Mouse (Mus musculus) heart, embryonic 10.5 days (tissue): Measurements from ENCODE around the gene Hdac11. TPM values are rescaled to one million over a fixed set of nuclear protein-coding genes. Genes with fewer than 3 reads are reported as not detected.
"Not testable (repeated sequence)": the region's sequence is repeated elsewhere in the genome, so short reads cannot be mapped to it uniquely, and the experiment has no call there.

Source experiments
- DNase-seq: peaks from one replicate; pipeline ENCODE4 v3.0.0-alpha.2; 2017; ENCODE audit warnings: low spot score
- H3K27ac ChIP-seq: fragments of 300-500 bp; sonication (generic); 2 replicates; pipeline ENCODE4 v1.5.1; 2016; ENCODE audit warnings: mild to moderate bottlenecking
- H3K27me3 ChIP-seq: fragments of 300-500 bp; sonication (generic); 2 replicates; pipeline ENCODE4 v1.6.1; 2016; ENCODE audit warnings: mild to moderate bottlenecking; ENCODE audit not compliant: poor library complexity, insufficient read depth, severe bottlenecking
- H3K36me3 ChIP-seq: fragments of 300-500 bp; sonication (generic); 2 replicates; pipeline ENCODE4 v1.6.1; 2016; ENCODE audit warnings: mild to moderate bottlenecking, moderate library complexity
- H3K4me1 ChIP-seq: fragments of 300-500 bp; sonication (generic); 2 replicates; pipeline ENCODE4 v1.6.1; 2016; ENCODE audit warnings: mild to moderate bottlenecking
- H3K4me3 ChIP-seq: fragments of 300-500 bp; sonication (generic); 2 replicates; pipeline ENCODE4 v1.5.1; 2016; ENCODE audit warnings: mild to moderate bottlenecking, moderate library complexity
- H3K9me3 ChIP-seq: fragments of 300-500 bp; sonication (generic); 2 replicates; pipeline ENCODE4 v1.6.1; 2016; ENCODE audit warnings: mild to moderate bottlenecking, moderate library complexity
- WGBS: fragments of 180-500 bp; shearing (Covaris S2); methylation state at CpG from one replicate; pipeline ENCODE4 v1.1.7; 2016; 5-methylcytosine and 5-hydroxymethylcytosine counted together
- polyA plus RNA-seq: library from polyadenylated mRNA; unstranded; fragments of >200 nt; fragmentation: Nextera tagmentation; extraction: Ambion mirVana; gene quantifications from 2 replicates; pipeline ENCODE4 v1.2.1, GENCODE M21; 2016

Hdac11 gene
- polyA plus RNA-seq, 1 experiment from 2014 or later: 6.8 TPM

DNA sequence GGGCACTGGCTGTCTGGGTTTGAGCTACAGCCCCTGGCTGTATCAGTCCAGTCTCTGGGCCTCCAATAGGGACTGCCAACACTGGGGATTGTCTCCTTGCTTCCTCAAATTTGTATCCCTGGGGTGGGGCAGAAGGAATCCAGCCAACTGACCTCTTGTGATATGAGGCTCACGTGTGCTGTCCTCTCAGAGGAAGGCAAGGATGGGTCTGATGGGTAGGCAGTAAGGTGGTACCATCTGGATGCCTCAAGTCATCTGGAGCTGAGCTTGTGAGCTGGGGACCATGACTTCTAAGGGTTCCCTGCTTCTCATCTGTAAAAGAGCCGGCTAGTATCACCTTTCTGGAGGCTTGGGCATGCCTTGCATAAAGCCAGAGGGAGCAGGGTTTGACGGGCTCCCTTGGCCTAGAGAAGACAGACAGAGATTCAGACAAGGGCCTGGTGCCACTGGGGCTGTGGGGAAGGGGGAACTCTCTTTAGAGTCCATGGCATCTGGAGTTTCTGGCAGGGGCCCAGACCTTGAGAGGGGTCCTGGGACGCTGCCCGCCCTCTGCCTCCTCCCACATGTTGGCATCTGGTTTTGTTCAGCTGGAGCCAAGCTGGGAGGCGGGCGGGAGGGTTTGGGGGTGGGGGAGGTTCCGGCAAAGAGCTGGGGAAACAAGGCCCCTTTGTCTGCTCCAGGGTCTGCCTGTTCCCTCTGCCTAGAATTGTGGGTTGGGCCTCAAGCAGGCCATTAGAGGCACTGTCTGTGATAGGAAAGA lies 44.1 kb downstream of the Hdac11 start:
- DNase-seq: peak; percentile 84
- Histone ChIP-seq H3K27me3 (peaks cover 29% of the 10 kb centered on the region), H3K27ac (peak overlapping the region; percentile 79), H3K4me3 (no peak overlapping the region), H3K9me3 (no peaks in the 10 kb centered on the region), H3K4me1 (peaks cover 15% of the 10 kb centered on the region), H3K36me3 (no peaks in the 10 kb centered on the region)
- 50% methylated on average over 8 of the region's 8 CpGs for WGBS

- WGBS: 65% methylated on average over 8 of the region's 8 CpGs
These were observed 45.4 kb downstream of the Hdac11 start for GRCm38 (mm10) chr6:91201881-91202341.

GRCm38 (mm10) chr6:91202571-91202970 lies 46.1 kb downstream of the Hdac11 start:
- Histone ChIP-seq H3K36me3 (no peaks in the 10 kb centered on the region), H3K9me3 (no peaks in the 10 kb centered on the region), H3K4me1 (peaks cover 13% of the 10 kb centered on the region), H3K27me3 (peaks cover 20% of the 10 kb centered on the region), H3K27ac (no peak overlapping the region), H3K4me3 (no peak overlapping the region)
- 74% methylated on average over 4 of the region's 4 CpGs for WGBS
- DNase-seq: no peak

More at GRCm38 (mm10) chr6:91201881-91202341, 45.4 kb downstream of the Hdac11 start:
- Histone ChIP-seq H3K4me1 (peaks cover 13% of the 10 kb centered on the region), H3K27me3 (peaks cover 27% of the 10 kb centered on the region), H3K36me3 (no peaks in the 10 kb centered on the region), H3K27ac (peak overlapping the region; percentile 79; the same call in 1 of the 2 replicates), H3K4me3 (no peak overlapping the region), H3K9me3 (no peaks in the 10 kb centered on the region)
- no peak for DNase-seq

GRCm38 (mm10) chr6:91205346-91205745 lies 48.9 kb downstream of the Hdac11 start:
- no peaks in the 10 kb centered on the region for H3K27me3 ChIP-seq
- DNase-seq: no peak
- H3K36me3 ChIP-seq: no peaks in the 10 kb centered on the region
- WGBS: 73% methylated on average over 3 of the region's 3 CpGs
- H3K4me3 ChIP-seq: no peak overlapping the region
- H3K27ac ChIP-seq: no peak overlapping the region
- H3K9me3 ChIP-seq: no peaks in the 10 kb centered on the region
- H3K4me1 ChIP-seq: peaks cover 26% of the 10 kb centered on the region

- H3K27me3 ChIP-seq: no peaks in the 10 kb centered on the region
- peaks cover 29% of the 10 kb centered on the region for H3K4me1 ChIP-seq
- DNase-seq: no peak
- no peaks in the 10 kb centered on the region for H3K9me3 ChIP-seq
- H3K4me3 ChIP-seq: no peak overlapping the region
- no peaks in the 10 kb centered on the region for H3K36me3 ChIP-seq
- WGBS: 44% methylated on average over 5 of the region's 5 CpGs
- H3K27ac ChIP-seq: 0 out of 2 replicates have a peak overlapping the region, but pooled peaks have one; percentile 18
These were observed 49.3 kb downstream of the Hdac11 start for GRCm38 (mm10) chr6:91205791-91206190.

GRCm38 (mm10) chr6:91207491-91207890 lies 51.0 kb downstream of the Hdac11 start:
- WGBS: 59% methylated on average over 3 of the region's 3 CpGs
- H3K9me3 ChIP-seq: no peaks in the 10 kb centered on the region
- no peak for DNase-seq
- H3K4me3 ChIP-seq: no peak overlapping the region
- H3K36me3 ChIP-seq: no peaks in the 10 kb centered on the region
- no peak overlapping the region for H3K27ac ChIP-seq
- H3K4me1 ChIP-seq: peaks cover 43% of the 10 kb centered on the region
- H3K27me3 ChIP-seq: no peaks in the 10 kb centered on the region

DNA sequence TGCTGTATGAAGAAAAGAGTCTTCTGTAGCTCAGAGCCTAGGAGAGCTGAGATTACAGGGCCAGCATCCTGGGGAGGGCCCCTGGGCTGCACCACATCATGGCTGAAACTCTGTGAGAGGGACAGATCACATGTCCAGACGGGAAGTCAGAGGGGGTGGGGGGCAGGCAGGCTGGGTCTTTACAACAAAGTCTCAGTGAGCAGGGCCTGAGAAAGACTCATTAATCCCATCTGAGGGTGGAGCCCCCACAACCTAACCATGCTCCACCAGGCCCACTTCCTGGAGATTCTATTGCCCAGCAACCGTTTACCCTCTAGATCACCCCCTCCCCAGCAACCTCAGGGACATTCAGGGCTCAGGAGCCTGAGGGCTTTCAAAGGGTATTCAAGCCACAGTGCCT lies 53.3 kb downstream of the Hdac11 start:
- Histone ChIP-seq H3K9me3 (no peaks in the 10 kb centered on the region), H3K4me3 (no peak overlapping the region), H3K36me3 (no peaks in the 10 kb centered on the region), H3K27me3 (peaks cover 16% of the 10 kb centered on the region), H3K27ac (peak overlapping the region; percentile 66), H3K4me1 (peaks cover 56% of the 10 kb centered on the region)
- no peak for DNase-seq
- 24% methylated on average over 2 of the region's 2 CpGs for WGBS

DNA sequence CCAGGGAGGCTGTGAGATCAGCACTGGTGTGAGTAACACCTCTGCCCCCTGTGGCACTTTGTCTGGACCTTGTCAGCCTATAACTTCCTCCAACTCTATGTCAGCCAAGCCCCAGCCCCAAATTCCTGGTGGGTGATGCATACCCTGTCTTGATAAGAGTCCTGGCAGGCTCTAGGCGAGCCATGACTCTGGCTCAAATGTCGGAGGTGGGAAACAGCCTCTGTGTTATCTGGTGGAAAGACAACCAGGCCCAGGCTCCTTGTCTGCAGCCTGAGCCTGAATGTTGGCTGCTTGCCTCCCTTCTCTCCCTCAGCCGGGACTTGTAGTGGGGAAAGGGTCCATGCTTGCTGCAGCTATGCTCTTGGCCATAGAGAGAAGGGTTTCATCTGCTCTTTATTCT lies 54.4 kb downstream of the Hdac11 start:
- Histone ChIP-seq H3K27ac (peak overlapping the region; percentile 66), H3K4me3 (no peak overlapping the region), H3K27me3 (peaks cover 24% of the 10 kb centered on the region), H3K9me3 (no peaks in the 10 kb centered on the region), H3K36me3 (no peaks in the 10 kb centered on the region), H3K4me1 (peaks cover 53% of the 10 kb centered on the region)
- DNase-seq: peak; percentile 93
- 6% methylated on average over 3 of the region's 3 CpGs for WGBS

DNA sequence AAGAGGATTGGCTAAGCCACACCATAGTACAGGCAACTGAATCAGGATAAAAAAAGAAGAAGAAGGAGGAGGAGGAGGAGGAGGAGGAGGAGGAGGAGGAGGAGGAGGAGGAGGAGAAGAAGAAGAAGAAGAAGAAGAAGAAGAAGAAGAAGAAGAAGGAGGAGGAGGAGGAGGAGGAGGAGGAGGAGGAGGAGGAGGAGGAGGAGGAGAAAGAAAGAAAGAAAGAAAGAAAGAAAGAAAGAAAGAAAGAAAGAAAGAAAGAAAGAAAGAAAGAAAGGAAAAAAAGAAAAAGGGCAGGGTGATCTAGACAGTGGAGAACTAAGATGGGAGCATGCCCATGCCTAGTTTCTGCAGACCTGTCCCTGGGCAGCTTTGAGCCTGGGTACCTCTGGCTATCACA lies 55.7 kb downstream of the Hdac11 start, which contains the start of gene Fbln2:
TSS of gene Fbln2 (plus strand) at position 301 of the 400 bp plus-strand sequence.
- H3K4me1 ChIP-seq: peaks cover 52% of the 10 kb centered on the region
- H3K27me3 ChIP-seq: peaks cover 25% of the 10 kb centered on the region
- H3K27ac ChIP-seq: peak within 1 kb of the TSS; percentile 81
- DNase-seq, H3K9me3 ChIP-seq, H3K36me3 ChIP-seq: not testable (repeated sequence)
- H3K4me3 ChIP-seq: peak within 1 kb of the TSS; percentile 60

DNA sequence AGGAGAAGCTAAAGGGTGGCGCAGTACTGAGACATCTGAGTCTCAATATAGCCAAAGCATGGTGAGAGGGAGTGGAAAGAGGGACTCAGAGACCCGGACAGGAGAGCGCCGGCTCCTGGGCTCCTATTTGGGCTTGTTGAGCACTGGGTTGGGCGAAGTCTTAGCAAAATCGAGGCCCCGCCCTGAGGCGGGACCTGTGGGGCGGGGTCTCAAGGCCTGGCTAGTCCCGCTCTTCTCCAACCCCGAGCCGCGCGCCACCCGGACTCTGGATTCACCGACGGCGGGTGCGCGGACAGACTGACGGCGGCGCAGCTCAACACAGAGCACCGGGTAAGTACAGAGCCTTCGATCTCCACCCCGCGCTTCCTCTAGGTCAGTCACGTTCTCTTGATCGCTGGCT lies 56.1 kb downstream of the Hdac11 start:
- Histone ChIP-seq H3K4me3 (peak overlapping the region; percentile 60), H3K4me1 (peaks cover 54% of the 10 kb centered on the region), H3K27me3 (peaks cover 29% of the 10 kb centered on the region), H3K36me3 (no peaks in the 10 kb centered on the region), H3K27ac (peak overlapping the region; percentile 81), H3K9me3 (no peaks in the 10 kb centered on the region)
- WGBS: 1% methylated on average over 29 of the region's 29 CpGs
- DNase-seq: peak; percentile 89

DNA sequence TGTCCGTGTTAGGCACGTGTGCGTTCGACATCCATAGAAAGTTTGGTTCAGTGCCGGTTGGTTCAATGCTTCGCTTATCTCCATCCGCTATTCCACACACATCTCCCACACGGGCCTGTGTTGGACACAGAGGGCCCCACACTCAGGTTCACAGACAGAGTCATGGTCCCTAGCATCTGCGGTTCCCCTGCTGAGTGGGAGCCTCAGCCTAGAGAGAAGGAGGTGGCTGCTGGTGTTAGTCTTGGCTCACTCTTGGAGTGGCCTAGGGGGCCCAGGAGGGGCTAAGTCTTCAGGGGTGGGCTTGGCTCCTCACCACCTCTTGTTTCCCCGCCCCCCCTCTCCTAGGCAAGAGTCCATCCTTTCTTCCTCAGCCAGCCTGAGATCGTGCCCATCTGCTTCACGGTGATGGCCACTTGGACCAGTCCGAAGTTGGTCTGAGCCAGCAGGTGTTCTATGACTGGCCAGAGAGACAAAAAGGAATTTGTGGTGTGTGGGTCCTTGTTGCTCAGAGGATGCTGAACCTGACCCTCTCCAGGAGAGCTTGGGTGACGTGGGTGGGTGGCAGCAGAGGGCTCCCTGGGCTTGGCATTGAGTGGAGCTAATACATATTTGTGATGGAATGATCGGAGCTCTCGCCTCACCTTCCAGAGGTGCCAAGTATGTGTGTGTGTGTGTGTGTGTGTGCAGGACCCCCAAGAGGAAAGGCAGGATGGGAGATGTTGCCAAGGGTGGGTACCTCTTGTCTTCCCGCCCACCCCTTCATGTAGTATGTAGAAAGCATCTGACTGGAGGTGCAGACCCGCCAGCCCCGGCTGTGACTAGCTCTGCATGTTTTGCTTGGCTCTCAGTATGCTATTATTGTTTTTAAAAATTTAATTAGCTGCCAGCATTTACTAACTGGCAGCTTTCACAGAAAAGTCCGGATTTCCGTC lies 57.1 kb downstream of the Hdac11 start:
- Histone ChIP-seq H3K4me1 (peaks cover 62% of the 10 kb centered on the region), H3K27me3 (peaks cover 38% of the 10 kb centered on the region), H3K4me3 (peak overlapping the region; percentile 60), H3K9me3 (no peaks in the 10 kb centered on the region), H3K36me3 (no peaks in the 10 kb centered on the region), H3K27ac (peak overlapping the region; percentile 81)
- WGBS: 57% methylated on average over 21 of the region's 21 CpGs
- no peak for DNase-seq

- Histone ChIP-seq H3K9me3 (no peaks in the 10 kb centered on the region), H3K36me3 (no peaks in the 10 kb centered on the region), H3K27ac (no peak overlapping the region), H3K4me1 (peaks cover 43% of the 10 kb centered on the region), H3K4me3 (no peak overlapping the region), H3K27me3 (peaks cover 46% of the 10 kb centered on the region)
- DNase-seq: no peak
- WGBS: 63% methylated on average over 1 of the region's 1 CpGs
These were observed 59.0 kb downstream of the Hdac11 start for GRCm38 (mm10) chr6:91215454-91215853.

- Histone ChIP-seq H3K36me3 (no peaks in the 10 kb centered on the region), H3K9me3 (no peaks in the 10 kb centered on the region), H3K4me3 (no peak overlapping the region), H3K27ac (no peak overlapping the region), H3K4me1 (peaks cover 16% of the 10 kb centered on the region), H3K27me3 (peaks cover 61% of the 10 kb centered on the region)
- DNase-seq: no peak
- 67% methylated on average over 9 of the region's 9 CpGs for WGBS
These were observed 62.0 kb downstream of the Hdac11 start for GRCm38 (mm10) chr6:91218445-91218844.
